Mouse (Mus musculus) lung, postnatal 25 days (tissue): Measurements from ENCODE around the gene Amn1.
"Not testable (repeated sequence)": the region's sequence is repeated elsewhere in the genome, so short reads cannot be mapped to it uniquely, and the experiment has no call there.

Source experiments
- DNase-seq: peaks from one replicate; pipeline ENCODE4 v3.0.0; 2022; ENCODE audit warnings: low spot score

The Amn1 gene

DNA sequence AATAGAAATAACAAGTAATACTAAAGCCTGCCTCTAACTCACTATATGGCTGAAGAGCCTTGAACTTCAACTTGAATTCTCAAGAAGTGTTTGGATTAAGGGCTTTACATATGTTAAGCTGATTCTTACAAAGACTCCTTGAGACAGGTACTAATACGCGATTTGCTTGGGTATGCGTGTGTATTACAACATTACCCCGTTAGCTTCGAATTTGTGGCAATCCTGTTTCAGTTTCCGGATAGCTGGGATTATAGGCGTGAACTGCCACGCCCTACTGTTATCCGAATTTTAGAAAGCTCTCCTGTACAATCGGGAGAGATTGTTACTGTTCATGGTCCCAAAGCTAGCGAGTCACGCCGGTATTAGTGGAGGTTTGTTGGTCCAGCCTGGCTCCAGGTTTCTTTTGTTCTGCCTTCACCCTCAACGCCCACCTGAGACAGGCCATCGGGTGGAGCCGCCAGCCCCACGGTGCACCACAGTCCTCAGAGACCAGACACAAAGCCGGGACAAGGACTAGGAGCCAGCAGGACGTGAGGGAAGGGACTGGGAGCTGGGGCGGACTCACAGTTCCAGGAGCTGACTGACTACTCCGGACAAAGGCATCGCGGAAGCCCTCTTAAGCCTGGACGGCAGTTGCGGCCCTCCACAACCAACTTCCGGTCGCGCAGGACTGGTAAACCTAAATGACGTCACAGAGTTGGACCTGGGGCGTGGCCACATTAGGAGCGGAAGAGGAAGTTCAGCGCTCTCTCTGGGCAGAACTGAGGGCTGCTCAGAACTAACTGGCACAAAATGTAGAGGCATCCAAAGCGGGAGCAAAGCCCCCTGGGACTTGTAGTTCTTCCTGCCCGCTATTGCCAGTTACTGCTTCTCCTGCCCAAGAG, at the start of gene Amn1:
TSS of gene Amn1 (minus strand) at position 672 of the 884 bp plus-strand sequence.
- DNase-seq = peak; percentile 99

DNA sequence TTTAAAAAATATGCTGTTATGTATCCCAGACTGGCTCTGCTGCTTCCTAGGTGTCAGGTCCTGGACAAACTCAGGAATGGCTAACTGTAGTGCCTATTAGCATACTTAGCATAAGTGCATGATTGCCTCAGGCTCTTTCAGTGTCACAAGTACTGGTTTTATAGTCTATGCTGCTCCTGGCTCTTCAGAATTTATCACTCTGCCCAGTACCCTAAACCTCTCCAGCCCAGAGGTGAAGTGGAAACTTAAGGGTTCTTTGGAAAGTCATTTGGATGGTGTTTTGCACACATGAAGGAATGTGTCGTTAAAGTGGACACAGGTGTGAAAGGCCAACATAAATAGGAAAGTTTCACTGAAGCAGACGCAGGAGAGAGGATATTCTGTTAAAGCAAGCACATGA, 48.3 kb upstream of the Amn1 start:
- DNase-seq = peak; percentile 82

DNA sequence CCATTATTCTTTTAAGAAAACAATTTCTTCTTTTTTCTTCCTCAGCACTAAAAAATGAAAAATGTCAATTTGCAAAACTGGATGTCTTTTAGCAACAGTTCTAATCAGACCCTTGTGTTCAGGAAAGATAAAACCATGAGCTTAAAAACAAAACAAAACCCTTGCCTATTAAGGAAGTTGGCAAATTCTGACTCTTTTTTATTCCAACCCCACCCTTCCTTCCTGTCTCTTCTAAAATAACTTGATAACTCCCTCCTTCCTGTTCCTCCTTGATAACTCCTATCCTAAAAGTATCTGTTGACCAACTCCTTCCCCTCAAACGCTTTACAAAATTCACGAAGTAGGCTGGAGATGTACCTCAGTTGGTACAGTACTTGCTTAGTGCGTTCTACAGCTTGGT, 45.4 kb upstream of the Amn1 start:
- DNase-seq = no peak

DNA sequence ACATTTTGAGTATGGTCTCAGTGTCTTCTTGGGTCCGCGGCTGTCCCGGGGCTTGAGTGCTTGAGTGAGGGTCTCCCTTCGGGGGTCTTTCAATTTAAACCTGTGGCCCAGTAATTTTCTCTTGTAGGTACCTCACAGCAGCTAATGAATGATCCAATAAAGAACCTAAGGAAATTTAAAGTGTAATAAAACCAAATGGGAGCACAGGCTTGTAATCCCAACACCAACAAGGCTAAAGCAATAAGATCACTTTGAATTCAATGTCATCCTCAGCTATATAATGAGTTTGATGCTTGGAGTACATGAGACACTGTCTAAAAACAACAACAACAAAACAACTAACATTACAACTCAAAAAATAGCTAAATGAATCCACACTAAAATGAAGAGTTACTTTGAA, 36.2 kb upstream of the Amn1 start:
- no peak for DNase-seq

DNA sequence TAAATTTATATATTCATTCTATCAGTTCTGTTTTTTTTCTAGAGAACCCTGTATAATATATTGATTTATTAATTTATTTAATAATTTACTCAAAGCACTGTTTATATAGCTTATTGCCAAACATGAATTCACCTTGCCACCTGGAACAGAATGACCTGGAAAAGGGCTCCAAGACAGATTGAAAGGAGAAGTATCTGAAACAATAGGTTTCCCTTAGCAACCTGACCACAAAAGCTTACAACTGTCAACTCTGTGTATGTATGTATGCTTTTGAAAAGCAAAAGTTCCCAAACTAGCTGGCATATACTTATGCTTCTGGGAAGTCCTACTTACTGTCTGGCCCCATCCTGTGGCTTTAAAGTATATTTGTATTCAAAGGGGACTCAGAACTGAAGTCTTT, 32.8 kb upstream of the Amn1 start:
- peak; percentile 8 for DNase-seq

DNA sequence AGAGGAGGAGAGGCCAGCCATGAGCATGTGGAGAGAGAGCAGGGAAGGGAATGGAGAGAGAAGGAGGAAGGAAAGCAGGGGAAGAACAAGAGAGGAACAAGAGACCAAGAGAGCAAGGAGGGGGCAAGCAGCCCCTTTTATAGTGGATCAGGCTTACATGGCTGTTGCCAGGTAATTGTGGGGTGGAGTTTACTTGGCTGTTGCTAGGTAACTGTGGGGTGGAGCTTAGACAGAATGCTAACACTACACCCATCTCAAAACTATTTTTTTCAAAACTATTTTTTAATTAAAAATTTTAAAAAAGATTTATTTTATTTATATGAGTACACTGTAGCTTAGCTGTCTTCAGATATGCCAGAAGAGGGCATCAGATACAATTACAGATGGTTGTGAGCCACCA, 10.1 kb upstream of the Amn1 start:
- no peak for DNase-seq

DNA sequence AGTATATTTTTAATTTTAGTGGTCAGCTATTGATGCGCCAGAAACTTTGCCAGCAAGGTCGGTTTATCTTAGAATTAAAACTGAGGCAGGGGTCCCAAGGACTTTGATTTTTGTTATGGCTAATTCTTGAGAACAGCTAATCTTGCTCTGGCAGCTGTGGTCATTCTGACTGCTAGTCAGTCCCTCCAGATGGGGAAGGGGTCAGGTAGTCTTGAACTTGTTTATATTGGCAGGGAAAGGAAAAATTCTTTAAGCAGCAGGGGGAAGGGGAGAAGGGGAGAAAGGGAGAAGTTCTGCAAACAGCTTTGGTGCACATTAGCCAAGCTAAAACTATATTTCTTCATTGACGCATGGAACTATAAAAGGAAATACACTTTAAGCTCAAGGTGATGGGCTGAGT, 8.6 kb upstream of the Amn1 start:
- DNase-seq = no peak

DNA sequence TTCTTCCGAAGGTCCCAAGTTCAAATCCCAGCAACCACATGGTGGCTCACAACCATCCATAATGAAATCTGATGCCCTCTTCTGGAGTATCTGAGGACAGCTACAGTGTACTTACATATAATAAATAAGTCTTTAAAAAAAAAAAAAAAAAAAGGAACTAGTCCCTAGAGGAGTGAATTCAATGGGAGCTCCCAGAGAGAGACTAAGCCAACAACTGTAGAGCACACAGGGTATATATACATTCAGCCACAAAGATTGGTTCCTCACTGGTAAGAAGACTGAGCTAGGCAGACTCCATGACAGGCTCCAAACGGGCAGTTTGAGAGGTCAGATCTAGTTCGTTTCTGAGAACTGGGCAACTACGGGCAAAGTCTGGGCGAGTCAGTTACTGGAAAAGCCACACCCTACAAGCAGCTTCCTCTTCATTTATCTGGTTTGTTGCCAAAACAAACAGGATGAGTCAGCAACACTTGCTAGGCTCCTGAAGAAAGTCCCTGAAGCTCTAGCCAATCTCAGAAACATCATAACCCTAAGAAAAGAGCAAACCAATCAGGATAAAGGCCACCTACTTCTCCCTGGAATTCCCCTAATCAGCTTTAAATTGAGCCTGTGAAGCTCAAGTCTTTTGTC, 4.9 kb upstream of the Amn1 start:
- DNase-seq = peak; percentile 84

DNA sequence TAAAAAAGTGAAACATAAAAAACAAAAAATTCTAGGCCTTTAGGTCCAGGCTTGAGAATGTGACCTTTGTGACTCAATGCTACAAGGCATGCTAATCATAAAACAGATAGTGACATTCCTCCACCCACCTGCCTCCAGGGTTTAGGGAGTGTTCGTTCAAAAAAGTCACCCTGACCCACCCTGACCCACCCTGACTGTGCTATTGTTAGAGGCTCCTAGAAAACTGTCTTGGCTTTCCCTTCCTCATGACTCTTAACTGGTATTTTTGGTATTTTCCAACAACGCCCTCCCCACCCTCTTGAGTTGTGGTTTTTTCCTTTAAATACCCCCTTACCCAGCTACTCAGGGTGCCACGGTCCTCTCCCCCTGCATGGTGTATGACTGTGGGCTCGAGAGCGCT, 3.4 kb upstream of the Amn1 start:
- DNase-seq = not testable (repeated sequence)

DNA sequence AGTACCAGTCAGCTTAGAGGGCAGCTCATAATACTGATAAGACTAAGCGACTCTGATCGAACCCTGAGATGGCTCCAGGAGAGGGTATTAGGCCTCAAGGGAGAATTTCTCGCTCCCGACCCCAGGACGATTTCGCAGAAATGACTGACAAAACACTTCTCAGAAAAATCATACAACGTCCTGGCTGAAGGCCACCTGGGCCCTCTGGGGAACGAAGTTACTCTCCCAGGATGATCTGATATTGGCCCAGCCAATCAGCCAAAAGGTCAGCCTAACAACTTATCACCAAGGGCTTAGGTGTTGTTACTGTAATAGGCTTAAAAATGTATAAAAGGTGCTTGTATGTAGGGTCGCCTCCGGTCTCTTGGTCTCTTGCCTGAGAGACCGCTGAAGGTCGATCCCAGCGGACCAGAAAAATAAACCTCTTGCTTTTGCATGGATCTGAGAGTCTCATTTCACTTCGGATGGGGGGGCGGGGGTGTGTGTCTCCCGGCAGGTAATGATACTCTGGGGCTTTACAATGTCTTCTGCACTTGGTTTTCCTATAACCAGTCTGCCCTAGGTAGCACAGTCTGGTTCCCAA, 919 bp upstream of the Amn1 start:
- no peak for DNase-seq

DNA sequence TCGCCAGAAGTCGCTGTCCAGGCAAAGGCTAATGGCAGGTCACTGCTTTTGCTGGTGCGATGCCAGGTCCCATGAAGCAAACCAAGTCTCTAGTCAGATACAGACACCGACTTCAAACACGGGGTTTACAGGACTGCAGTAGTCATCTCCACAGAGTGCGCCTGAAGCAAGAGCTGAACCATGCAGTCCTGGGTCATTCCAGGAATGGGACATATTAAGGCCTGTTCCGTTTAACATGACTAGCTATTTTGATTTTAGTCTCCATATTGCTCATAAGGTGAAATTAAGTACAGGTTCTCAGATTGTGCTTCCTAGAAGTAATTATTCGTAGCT, 379 bp upstream of the Amn1 start:
- no peak for DNase-seq

DNA sequence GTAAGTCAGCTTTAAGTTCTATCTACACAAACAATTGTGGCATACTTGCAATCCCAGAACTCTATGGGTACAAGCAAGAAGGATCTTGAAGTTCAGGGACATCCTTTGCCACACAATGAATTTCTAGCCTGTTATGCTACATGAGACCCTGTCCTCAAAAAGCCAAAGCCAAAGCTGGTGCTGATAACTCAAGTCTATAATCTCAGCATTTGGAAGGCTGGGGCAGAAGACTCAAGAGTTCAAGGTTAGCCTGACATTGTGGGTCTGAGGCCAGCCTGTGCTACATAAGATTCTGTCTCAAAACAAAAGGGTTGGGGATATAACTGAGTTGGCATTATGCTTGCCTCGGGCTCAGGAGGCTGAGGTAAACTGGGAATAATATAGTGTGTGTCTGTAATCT, 1.1 kb downstream of the Amn1 start:
- DNase-seq = no peak

DNA sequence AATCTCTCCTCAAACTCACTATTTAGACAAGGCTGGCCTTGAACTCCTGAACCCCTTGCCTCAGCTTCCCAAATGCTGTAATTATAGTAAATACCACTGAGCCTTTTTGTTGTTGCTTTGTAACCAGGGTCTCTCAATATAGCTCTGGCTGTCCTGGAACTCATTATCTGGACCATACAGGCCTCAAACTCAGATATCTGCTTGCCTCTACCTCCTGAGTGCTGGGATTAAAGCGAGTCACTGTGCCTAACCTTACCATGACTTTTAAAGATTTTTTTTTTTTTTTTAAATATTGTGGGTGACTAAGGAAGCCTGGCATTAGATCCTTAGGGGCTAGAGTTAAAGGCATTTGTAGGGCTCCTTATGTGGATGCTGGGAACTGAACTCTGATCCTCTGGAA, 4.5 kb downstream of the Amn1 start:
- no peak for DNase-seq

DNA sequence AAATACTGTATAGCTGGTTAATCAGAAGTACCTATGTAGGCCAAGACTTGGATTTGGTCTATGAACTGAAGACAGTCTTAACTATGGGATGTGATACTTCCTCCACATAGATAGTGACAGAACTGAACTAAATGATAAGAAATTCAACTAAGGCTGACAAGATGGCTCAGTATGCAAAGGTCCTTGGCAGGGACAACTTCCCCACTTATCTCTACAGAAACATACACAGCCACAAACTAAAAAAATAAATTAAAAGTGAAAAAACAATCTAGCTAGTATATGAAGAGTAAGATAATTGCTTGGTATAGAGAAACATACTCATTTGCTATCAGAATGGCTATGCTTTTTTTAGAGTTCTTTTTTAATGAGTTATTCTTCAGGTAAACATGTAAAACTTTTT, 9.4 kb downstream of the Amn1 start:
- DNase-seq = no peak

DNA sequence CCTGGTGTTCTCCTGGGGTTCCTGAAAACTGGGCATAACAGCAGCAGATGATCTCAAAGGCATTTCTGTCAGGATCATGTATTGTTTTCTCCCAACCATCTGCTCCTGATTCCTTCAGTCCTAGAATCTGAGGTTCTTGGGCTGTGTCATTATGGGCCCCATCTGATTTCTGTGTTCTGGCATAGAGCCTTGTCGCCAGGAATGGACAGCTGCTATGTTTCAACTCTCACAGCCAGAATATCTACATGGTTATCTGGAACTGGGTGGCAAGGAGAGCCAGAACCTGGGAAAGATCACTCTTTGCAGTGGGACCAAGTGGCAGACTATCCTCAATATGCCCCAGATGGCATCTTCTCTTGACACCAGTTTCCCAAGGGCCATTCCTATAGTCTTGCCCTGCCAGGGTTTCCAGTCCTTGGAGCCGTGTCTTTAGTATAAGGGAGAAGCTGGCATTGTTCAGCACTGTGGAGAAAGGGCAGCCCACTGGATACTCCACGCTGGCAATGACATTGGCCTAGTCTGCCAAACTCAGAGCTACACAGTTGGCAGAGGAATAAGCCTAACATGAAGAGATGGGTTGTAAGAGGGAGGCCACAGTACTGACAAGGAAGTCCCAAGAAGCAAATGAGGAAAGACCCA, 13.5 kb downstream of the Amn1 start:
- peak; percentile 31 for DNase-seq

DNA sequence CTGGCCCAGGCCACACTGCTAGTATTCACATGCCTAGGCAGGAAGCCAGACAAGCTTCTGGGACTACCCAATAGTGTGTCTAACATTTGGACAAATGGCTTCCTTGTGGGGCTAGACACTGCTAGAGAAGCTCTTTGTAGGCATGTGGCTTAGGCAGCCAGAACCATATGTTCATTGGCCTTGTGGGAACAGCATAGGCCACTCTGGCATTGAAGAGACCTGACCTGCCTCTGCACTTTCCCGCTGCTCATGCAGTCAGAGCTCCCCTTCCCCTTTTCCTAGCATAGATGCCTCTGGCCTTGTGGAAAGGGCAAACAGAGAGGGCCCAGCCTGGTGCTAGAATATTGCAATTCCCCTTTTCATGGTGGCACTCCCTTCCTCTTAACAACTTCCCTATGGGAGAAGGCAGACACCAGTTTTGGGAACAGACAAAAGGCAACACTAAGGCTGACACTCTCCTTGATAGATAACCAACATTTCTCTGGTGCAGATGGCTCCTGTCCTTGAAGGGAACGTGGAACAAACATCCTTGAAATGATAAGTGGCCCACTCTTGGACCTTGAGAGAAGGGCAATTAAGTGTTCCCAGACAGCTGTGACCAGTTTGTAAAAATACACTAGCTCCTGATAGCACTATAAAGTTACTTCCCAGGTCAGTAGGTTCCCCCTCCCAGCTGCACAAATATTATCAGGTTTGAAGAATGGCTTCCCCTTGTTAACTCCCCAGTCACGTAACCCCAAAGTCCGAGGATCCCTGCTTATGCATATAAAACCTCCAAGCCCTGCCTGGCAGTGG, 14.5 kb downstream of the Amn1 start:
- peak; percentile 35 for DNase-seq

DNA sequence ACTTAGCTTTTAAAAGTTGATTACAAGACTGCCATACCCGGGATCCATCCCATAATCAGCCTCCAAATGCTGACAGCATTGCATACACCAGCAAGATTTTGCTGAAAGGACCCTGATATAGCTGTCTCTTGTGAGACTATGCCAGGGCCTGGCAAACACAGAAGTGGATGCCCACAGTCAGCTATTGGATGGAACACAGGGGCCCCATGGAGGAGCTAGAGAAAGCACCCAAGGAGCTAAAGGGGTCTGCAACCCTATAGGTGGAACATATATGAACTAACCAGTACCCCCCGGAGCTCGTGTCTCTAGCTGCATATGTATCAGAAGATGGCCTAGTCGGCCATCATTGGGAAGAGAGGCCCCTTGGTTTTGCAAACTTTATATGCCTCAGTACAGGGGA, 18.5 kb downstream of the Amn1 start:
- not testable (repeated sequence) for DNase-seq

DNA sequence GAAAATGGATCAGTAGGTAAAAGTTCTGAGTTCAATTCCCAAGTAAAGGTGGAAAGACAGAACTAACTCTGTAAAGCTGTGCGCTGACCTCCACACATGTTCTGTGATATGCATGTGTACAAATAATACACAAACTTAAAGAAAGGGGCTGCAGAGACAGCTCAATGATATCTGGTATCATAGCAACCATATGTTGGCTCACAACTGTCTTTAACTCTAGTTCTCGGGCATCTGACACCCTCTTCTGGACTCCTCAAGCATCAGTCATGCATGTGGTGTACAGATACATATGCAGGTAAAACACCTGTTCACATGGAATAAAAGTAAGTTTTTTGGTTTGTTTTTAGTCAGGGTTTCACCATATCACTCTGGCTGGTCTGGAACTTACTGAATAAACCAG, 20.1 kb downstream of the Amn1 start:
- no peak for DNase-seq

DNA sequence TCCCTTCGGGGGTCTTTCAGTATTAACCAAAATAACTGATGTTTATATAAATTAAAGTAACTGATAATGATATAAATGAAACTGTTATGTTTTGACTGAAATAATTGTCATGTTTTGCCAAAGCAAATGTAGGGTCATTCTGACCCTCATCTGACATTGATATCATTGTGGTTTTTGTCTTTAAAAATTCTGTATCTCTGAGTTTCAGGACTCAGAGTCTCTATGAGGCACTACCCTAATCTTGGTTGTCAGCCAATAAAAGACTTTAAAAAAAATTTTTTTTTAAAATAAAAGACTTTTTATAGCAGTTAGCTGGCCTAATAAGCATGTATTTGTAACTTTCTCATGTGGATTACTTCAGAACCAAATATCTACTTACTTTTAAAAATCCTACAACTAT, 20.8 kb downstream of the Amn1 start:
- no peak for DNase-seq

DNA sequence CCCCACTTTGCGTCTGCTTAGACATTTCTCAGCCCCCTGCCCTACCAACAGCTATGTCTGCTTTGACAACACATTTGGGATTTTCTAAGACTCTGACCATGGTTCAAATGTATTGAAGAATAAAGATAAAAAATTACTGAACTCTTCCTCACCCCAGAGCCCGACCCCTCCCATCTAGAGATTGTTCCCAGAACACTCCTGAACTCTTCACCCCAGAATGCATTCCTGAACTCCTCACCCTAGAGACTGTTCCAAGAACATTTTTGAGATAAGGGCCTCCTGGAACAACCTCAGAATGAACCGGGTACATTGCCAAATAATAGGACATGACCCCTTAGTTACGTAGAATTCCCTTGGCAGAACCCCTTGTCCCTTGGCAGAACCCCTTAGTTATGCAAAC, 21.5 kb downstream of the Amn1 start:
- DNase-seq = peak; percentile 50

DNA sequence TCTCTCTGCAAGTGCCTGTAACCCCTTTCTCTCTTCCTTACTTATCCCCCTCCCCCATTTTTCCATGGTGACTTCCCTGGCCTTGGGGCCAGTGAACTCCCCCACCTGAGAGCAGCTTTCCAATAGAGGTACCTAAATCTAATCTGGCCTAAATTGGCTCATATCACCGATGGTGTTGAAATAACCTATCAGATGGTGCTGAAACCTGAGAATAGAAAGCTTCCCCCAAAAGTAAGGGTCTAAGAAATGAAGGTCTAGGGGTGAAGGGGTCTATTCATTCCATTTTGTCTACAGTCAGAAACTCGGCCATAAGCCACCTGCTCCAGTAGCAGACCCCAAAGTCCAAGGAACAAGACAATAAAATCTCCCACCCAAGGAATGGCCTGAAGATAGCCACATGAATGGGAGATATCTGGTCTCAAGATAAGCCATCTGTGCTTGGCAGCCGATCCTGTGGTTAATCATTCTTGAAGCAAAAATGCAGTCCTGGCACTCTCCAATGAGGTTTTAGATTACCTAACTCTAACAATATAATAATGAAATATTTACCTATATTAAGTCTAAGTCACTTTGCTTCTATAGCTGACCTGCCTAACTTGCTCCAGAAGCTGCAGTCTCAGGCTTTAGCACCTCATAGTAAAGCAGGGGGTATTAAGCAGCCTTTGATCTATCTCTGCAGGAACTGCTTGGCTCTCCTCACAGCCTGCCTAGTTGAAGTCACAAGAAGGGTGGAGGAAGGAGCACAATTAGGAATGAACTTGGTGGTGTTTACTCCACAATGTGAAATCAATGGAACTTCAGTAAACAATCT, 33.3 kb downstream of the Amn1 start:
- no peak for DNase-seq
